Mouse (Mus musculus) ovary, postnatal 10 days (tissue): Measurements from ENCODE around the gene Tnik.

ENCODE experiments used
- DNase-seq: peaks from one replicate; pipeline ENCODE4 v3.0.0; 2022; ENCODE audit warnings: low spot score

Gene Tnik

GRCm38 (mm10) chr3:28405391-28405790 lies 142.4 kb downstream of the Tnik start:
- no peak for DNase-seq

GRCm38 (mm10) chr3:28408859-28409459 lies 145.9 kb downstream of the Tnik start:
- DNase-seq = peak; percentile 12

GRCm38 (mm10) chr3:28410269-28410668 lies 147.3 kb downstream of the Tnik start:
- DNase-seq = no peak

- DNase-seq = no peak
Observed at GRCm38 (mm10) chr3:28415986-28416385, 153.0 kb downstream of the Tnik start.

GRCm38 (mm10) chr3:28417091-28417715 lies 154.2 kb downstream of the Tnik start:
- no peak for DNase-seq

GRCm38 (mm10) chr3:28420194-28420593 lies 157.2 kb downstream of the Tnik start:
- no peak for DNase-seq

GRCm38 (mm10) chr3:28420698-28421097 lies 157.7 kb downstream of the Tnik start:
- DNase-seq = no peak

- no peak for DNase-seq
Observed at GRCm38 (mm10) chr3:28421798-28422197, 158.8 kb downstream of the Tnik start.

- DNase-seq = no peak
Observed at GRCm38 (mm10) chr3:28422221-28422620, 159.2 kb downstream of the Tnik start.

- DNase-seq = no peak
Observed at GRCm38 (mm10) chr3:28425911-28426310, 162.9 kb downstream of the Tnik start.

- no peak for DNase-seq
Observed at GRCm38 (mm10) chr3:28431459-28431858, 168.4 kb downstream of the Tnik start.

- no peak for DNase-seq
Observed at GRCm38 (mm10) chr3:28432321-28432720, 169.3 kb downstream of the Tnik start.

- no peak for DNase-seq
Observed at GRCm38 (mm10) chr3:28435478-28435877, 172.5 kb downstream of the Tnik start.

- no peak for DNase-seq
Observed at GRCm38 (mm10) chr3:28437429-28437828, 174.4 kb downstream of the Tnik start.

- DNase-seq = no peak
Observed at GRCm38 (mm10) chr3:28441545-28441944, 178.5 kb downstream of the Tnik start.

- DNase-seq = no peak
Observed at GRCm38 (mm10) chr3:28442116-28442515, 179.1 kb downstream of the Tnik start.

- no peak for DNase-seq
Observed at GRCm38 (mm10) chr3:28447950-28448349, 184.9 kb downstream of the Tnik start.

GRCm38 (mm10) chr3:28453458-28453857 lies 190.4 kb downstream of the Tnik start:
- DNase-seq = no peak

- DNase-seq = no peak
Observed at GRCm38 (mm10) chr3:28456842-28457241, 193.8 kb downstream of the Tnik start.

GRCm38 (mm10) chr3:28457517-28457916 lies 194.5 kb downstream of the Tnik start:
- DNase-seq = no peak

GRCm38 (mm10) chr3:28466688-28467087 lies 203.7 kb downstream of the Tnik start:
- no peak for DNase-seq

- DNase-seq = no peak
Observed at GRCm38 (mm10) chr3:28467148-28467754, 204.2 kb downstream of the Tnik start.

- DNase-seq = no peak
Observed at GRCm38 (mm10) chr3:28467871-28468285, 204.9 kb downstream of the Tnik start.

GRCm38 (mm10) chr3:28473439-28473838 lies 210.4 kb downstream of the Tnik start:
- no peak for DNase-seq
